Mouse (Mus musculus): Measurements from ENCODE around the gene Pfkp.
A peak's percentile ranks its signal among the peaks of the same experiment; 100 is the strongest.

Gene Pfkp

DNA sequence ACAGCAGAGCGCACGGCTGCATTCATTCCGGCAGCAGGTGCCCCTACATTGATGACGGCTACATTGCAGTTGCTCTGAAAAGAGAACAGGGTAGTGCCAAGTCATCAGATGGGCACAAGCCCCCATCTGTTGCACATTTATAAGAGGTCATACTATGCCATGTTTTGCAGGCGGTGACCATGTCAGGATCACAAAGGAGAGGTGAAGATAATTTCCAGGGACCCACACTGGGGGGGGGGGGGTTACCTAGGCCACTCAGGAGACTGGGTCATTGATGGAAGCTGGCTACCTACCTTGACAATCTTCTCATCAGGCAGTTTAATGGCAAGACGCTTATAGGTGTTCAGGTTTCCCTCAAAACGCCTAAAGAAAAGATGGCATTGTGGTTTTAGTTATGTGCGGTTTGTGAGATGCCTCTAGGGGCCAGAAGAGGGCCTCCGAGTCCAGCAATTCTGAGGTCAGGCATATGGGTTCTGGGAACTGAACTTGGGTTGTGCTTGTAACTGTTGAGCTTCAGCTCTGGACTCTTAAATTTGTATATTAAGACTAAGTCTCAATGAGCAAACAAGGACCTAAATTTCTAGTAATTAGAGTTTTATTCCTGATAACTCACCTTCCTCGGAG, 45.7 kb downstream of the Pfkp start:
- no peak for DNase-seq (ENCODE audit: low spot score)

- no peak for DNase-seq (ENCODE audit: low spot score)
These were observed 46.9 kb downstream of the Pfkp start for GRCm38 (mm10) chr13:6601676-6602075.

DNA sequence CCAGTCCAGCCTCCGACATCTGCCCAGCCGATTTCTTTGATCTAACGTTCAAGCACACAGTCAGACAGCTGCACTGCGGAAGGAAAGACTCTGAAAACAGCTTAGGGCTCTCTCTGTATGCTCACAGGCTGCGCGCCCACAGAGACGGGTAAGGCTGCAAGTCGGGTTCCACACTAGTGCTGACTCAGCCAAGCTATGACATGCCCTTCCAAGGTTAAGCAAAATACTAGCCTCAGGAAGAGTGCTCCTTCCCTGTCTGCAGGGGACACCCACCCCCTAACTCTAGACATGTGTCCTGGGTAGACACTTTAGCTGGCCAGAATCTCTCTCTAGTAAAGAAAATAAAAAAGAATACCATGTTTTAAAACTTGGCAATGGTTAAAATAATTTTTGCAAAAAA, 48.0 kb downstream of the Pfkp start:
- no peak for DNase-seq (ENCODE audit: low spot score)

- no peak for DNase-seq (ENCODE audit: low spot score)
These were observed 50.8 kb downstream of the Pfkp start for GRCm38 (mm10) chr13:6597801-6598200.

DNA sequence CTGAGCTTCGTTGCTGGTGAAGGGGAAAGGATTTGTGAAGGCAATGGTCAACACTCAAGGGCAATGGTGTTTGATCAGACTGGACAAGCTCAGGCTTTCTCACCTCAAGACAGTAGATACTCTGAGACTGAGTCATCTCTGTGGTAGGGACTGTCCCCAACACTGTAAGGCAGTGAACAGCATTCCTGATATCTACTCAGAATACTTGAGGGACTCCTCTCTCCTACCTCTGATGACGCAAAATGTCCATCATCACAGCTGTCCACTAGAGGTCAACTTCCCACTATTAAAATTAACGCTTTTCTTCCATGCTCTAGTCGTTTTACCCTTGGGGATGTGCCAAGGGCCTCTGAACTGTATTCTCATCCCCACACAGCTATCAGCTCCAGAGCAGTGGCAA, 53.2 kb downstream of the Pfkp start:
- DNase-seq (ENCODE audit: low spot score): no peak

GRCm38 (mm10) chr13:6590846-6591245, 57.7 kb downstream of the Pfkp start:
- DNase-seq (ENCODE audit: low spot score): no peak

GRCm38 (mm10) chr13:6586009-6586408, 62.6 kb downstream of the Pfkp start:
- DNase-seq (ENCODE audit: low spot score): no peak

GRCm38 (mm10) chr13:6583499-6584125, 65.0 kb downstream of the Pfkp start:
- DNase-seq (ENCODE audit: low spot score): peak; percentile 7

DNA sequence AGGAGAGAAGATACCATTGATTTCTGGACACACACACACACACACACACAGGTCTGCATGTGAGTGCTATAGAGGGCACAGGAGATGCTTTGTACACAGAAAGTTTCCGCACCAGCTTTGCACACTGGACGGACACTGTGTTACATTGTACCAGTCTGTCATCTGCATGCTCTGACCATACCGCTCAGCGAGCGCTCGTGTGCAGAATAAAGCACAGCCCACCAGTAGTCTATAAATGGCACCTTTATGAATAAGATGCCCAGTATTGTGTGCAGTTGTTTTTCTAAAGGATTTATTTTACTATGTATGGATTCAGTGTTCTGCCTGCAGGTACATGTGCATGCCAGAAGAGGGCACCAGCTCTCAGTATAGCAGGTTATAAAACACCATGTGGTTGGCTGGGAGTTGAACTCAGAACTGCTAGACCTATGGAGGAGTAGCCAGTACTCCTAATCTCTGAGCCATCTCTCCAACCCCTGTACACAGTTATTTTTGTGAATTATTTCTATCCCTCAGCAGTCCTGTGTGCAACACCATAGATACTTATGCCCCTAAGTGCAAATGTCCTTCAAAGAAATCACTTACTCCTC, 72.6 kb downstream of the Pfkp start:
- peak; percentile 30 for DNase-seq (ENCODE audit: low spot score)

- no peak for DNase-seq (ENCODE audit: low spot score)
These were observed 83.0 kb downstream of the Pfkp start for GRCm38 (mm10) chr13:6565571-6565970.

DNA sequence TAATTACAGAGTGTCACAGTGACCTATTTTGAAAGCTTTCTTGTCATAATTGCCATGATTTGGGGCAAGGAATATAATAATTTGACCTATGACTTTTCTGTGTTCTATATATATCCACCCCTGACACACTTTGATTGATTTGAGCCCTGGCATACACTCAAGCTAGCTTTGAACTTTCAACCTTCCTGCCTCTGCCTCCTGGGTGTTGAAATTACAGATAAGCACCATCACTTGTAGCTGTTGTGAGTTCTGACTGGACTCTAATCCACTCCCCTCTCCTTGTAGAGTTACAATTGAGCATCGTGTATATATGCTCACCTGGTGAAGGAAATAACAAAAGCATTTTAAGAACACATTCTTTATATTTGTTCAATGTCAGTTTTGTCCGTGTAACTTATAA, 86.2 kb downstream of the Pfkp start:
- no peak for DNase-seq (ENCODE audit: low spot score)

- DNase-seq (ENCODE audit: low spot score): no peak
These were observed 90.8 kb downstream of the Pfkp start for GRCm38 (mm10) chr13:6557771-6558170.

GRCm38 (mm10) chr13:6555656-6556055, 92.9 kb downstream of the Pfkp start:
- no peak for DNase-seq (ENCODE audit: low spot score)

GRCm38 (mm10) chr13:6553708-6554107, 94.9 kb downstream of the Pfkp start:
- no peak for DNase-seq (ENCODE audit: low spot score)

DNA sequence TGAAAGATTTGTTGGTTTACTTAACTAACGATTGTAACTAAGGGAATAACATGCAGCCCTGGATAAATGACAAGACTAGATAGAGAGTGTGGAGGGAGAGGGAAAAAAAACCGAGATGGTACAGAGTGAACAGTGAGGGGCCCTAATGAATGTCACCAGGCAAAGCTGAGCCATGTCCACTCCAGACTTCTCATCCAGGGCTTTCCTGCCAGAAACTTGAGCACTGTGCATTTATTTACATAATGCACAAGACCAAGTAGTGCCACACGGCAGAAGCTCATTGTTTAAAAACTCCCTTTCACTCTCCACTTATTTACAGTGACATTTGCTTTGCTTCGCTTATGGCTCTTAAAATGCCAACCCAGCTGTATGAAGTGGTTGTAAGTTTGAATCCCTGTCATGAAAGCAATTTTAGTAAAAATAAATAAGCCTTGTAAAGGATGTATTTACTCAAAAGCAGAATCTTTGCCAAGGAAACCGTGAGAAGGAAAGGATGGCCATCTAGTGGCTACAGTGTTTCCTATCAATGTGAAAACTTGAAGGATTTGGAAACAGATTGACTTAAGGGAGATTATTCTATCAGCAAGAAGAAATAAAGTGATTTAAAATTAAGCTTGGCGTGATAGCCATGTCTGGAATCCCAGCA, 113.2 kb downstream of the Pfkp start:
- DNase-seq (ENCODE audit: low spot score): peak; percentile 24

GRCm38 (mm10) chr13:6532683-6533082, 115.9 kb downstream of the Pfkp start:
- no peak for DNase-seq (ENCODE audit: low spot score)

Measured in embryo, embryonic 10.5 days (tissue).